ENCODE assay signal across 8 mouse cellular contexts in the genomic region with DNA sequence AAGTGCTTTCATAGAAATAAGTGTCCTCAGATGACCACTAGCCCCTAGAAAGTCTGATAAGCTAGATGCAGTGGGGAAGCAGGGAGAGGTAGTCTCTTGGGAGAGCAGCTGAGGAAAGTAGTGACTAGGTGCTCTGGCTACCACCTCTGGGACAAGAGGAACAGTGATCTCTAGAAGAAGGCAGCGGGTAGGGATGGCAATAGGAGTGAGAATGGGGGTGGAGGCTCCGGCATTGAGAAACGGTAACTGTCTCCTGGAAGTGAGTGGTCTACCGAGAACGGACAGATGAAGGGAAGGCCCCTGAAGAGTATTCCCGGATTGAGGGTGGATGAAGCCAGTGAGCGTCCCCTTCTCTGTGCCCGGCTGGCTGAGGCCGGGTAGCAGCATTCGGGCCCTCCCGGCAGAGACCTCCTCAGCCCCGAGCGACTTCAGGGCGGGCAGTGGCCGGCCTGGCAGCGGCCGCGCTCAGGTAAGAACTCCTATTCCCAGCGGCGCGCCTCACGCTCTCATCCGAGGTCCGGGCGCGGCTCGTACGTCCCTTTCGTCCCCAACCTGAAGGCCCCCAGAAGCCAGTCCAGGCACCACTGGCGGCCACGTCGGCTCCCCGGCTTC. TPM values are rescaled to one million over a fixed set of nuclear protein-coding genes. Genes with fewer than 3 reads are reported as not detected.
A peak's percentile ranks its signal among the peaks of the same experiment; 100 is the strongest.
DNase-seq lines count a peak whose midpoint lies in the region; ATAC-seq and TF ChIP-seq lines count a peak whose summit lies in the region.

No protein-coding gene starts in this region.

- H3K9me3 ChIP-seq in heart, embryonic 11.5 days (replicated peaks; ENCODE audit: control insufficient read depth, low read length): no peaks in the 10 kb centered on the region
- H3K9me3 ChIP-seq in ES-E14 (ENCODE audit: control insufficient read depth, insufficient read depth, low read depth, low read length): no peaks in the 10 kb centered on the region
- H3K9me3 ChIP-seq in limb, embryonic 10.5 days (replicated peaks): no peaks in the 10 kb centered on the region
- no peaks in the 10 kb centered on the region for H3K9me3 ChIP-seq in neural tube, embryonic 12.5 days

- peak overlapping the region; percentile 60; the same call in 1 of the 2 replicates for H3K27ac ChIP-seq in heart, embryonic 11.5 days (ENCODE audit: low read depth, low read length)
- no peak overlapping the region for H3K27ac ChIP-seq in ES-E14 (ENCODE audit: insufficient read depth, low read depth, low read length, poor library complexity, severe bottlenecking)
- H3K27ac ChIP-seq in limb, embryonic 10.5 days: peak overlapping the region; percentile 88
- no peak overlapping the region for H3K27ac ChIP-seq in neural tube, embryonic 12.5 days

- peak; percentile 50 for ATAC-seq in heart, embryonic 11.5 days (replicated peaks; ENCODE audit: insufficient number of reproducible peaks, low FRiP score, low TSS enrichment)
- peak; percentile 61 for ATAC-seq in erythroid progenitor cell, adult 5-6 weeks (replicated peaks; ENCODE audit: low FRiP score, poor library complexity, severe bottlenecking)
- ATAC-seq in neural tube, embryonic 12.5 days (ENCODE audit: low FRiP score, low read depth): peak; percentile 77

- H3K27me3 ChIP-seq in heart, embryonic 11.5 days (ENCODE audit: control insufficient read depth, insufficient read depth, low read length): no peaks in the 10 kb centered on the region; the same call in 1 of the 2 replicates
- H3K27me3 ChIP-seq in limb, embryonic 10.5 days (ENCODE audit: low read depth, poor library complexity, severe bottlenecking): no peaks in the 10 kb centered on the region
- no peaks in the 10 kb centered on the region for H3K27me3 ChIP-seq in neural tube, embryonic 12.5 days (replicated peaks)

- under 1% methylated on average over 33 of the region's 33 CpGs for WGBS in heart, embryonic 11.5 days (ENCODE audit: insufficient replicate concordance)
- under 1% methylated on average over 33 of the region's 33 CpGs for WGBS in limb, embryonic 10.5 days
- WGBS in neural tube, embryonic 12.5 days: under 1% methylated on average over 33 of the region's 33 CpGs

- DNase-seq in heart, adult 18-20 months: no peak
- DNase-seq in ES-E14 (ENCODE audit: low read depth, low spot score): no peak
- no peak for DNase-seq in limb, embryonic 10.5 days (ENCODE audit: low spot score)
- no peak for DNase-seq in left cerebral cortex, postnatal 4 days
- no peak for DNase-seq in cerebellum, postnatal 10 days

- H3K36me3 ChIP-seq in heart, embryonic 11.5 days (ENCODE audit: control insufficient read depth, insufficient read depth, low read length): no peaks in the 10 kb centered on the region
- H3K36me3 ChIP-seq in ES-E14 (ENCODE audit: control insufficient read depth, insufficient read depth, low read length, poor library complexity, severe bottlenecking): no peaks in the 10 kb centered on the region
- H3K36me3 ChIP-seq in limb, embryonic 10.5 days: no peaks in the 10 kb centered on the region
- no peaks in the 10 kb centered on the region for H3K36me3 ChIP-seq in neural tube, embryonic 12.5 days

- H3K4me3 ChIP-seq in heart, embryonic 11.5 days (ENCODE audit: low read depth, low read length): peak overlapping the region; percentile 89
- H3K4me3 ChIP-seq in ES-E14 (ENCODE audit: insufficient read depth in 1 of 2, low read depth in 1 of 2, low read length in 2 of 2, poor library complexity in 1 of 2, severe bottlenecking in 1 of 2): peak overlapping the region; percentile 90 to 98
- H3K4me3 ChIP-seq in limb, embryonic 10.5 days: peak overlapping the region; percentile 82
- peak overlapping the region; percentile 80 for H3K4me3 ChIP-seq in neural tube, embryonic 12.5 days

- in situ Hi-C loops in ES-E14 (cut with MboI; ENCODE audit: low sequenced_read_pairs in 2 of 2, unreplicated experiment in 2 of 2): no loop called here

- peak overlapping the region; percentile 90 for H3K4me2 ChIP-seq in heart, embryonic 11.5 days
- H3K4me2 ChIP-seq in neural tube, embryonic 12.5 days (replicated peaks): peak overlapping the region; percentile 93

- H3K9ac ChIP-seq in heart, embryonic 11.5 days (ENCODE audit: low read depth, low read length): peak overlapping the region; percentile 90
- peak overlapping the region; percentile 92 for H3K9ac ChIP-seq in ES-E14 (ENCODE audit: insufficient read depth, low read depth, low read length, poor library complexity, severe bottlenecking)
- peak overlapping the region; percentile 80 for H3K9ac ChIP-seq in neural tube, embryonic 12.5 days

- H3K4me1 ChIP-seq in heart, embryonic 11.5 days (ENCODE audit: control insufficient read depth, insufficient read depth, low read length): peaks cover 7% of the 10 kb centered on the region
- peaks cover 0 to 2% of the 10 kb centered on the region in 2 experiments; a peak in 1 of 4 replicates for H3K4me1 ChIP-seq in ES-E14 (ENCODE audit: control insufficient read depth in 2 of 2, insufficient read depth in 2 of 2, low read length in 2 of 2, poor library complexity in 1 of 2)
- peaks cover 13% of the 10 kb centered on the region for H3K4me1 ChIP-seq in limb, embryonic 10.5 days
- peaks cover 8% of the 10 kb centered on the region for H3K4me1 ChIP-seq in neural tube, embryonic 12.5 days

- intact Hi-C loops in left cerebral cortex, postnatal 4 days (cut with DNase I): no loop called here

TF ChIP-seq in ES-E14, 5 proteins besides CTCF, POLR2A, EP300 and RAD21:
- TF ChIP-seq HCFC1 (IDR thresholded peaks at IDR 0.05; ENCODE audit: borderline replicate concordance, insufficient read depth, low read length): no peak
TF ChIP-seq in ES-E14: peak in this region for 0.

RNA-seq across cellular contexts. Expression of gene Acer3, which starts 12.3 kb away (rescaled TPM):
- polyA plus RNA-seq in heart, embryonic 11.5 days (2014; fragmentation: Nextera tagmentation; extraction: Ambion mirVana): 23.8 and 26.0 TPM in 2 replicates
- 10 to 100 TPM; 10.1 to 11.7 TPM for total RNA-seq in heart, adult 18-20 months (2021)
- total RNA-seq in ES-E14 (2012; rRNA removed): 25.3 and 26.2 TPM in 2 replicates
- 21.3 and 36.9 TPM in 2 replicates for total RNA-seq in erythroid progenitor cell, adult 5-6 weeks (2015; ENCODE audit: low replicate concordance)
- total RNA-seq in erythroid progenitor cell, adult 5-6 weeks (2017; ENCODE audit: low replicate concordance): 31.0 and 68.0 TPM in 2 replicates
- polyA plus RNA-seq in limb, embryonic 10.5 days (2016; fragmentation: Nextera tagmentation; extraction: Ambion mirVana): 19.0 and 23.2 TPM in 2 replicates
- 15.8 and 20.0 TPM in 2 replicates for polyA plus RNA-seq in neural tube, embryonic 12.5 days (2016; fragmentation: Nextera tagmentation; extraction: Ambion mirVana)
- 10 to 100 TPM; 10.1 to 10.6 TPM for total RNA-seq in left cerebral cortex, postnatal 4 days (2021)

RNA-seq across cellular contexts. Expression of gene Tsku, which starts 52.4 kb away (rescaled TPM):
- polyA plus RNA-seq in heart, embryonic 11.5 days (2014; fragmentation: Nextera tagmentation; extraction: Ambion mirVana): 6.4 and 6.8 TPM in 2 replicates
- 1 to 10 TPM; 2.3 TPM for total RNA-seq in heart, adult 18-20 months (2021)
- total RNA-seq in ES-E14 (2012; rRNA removed): 17.8 and 23.9 TPM in 2 replicates
- total RNA-seq in erythroid progenitor cell, adult 5-6 weeks (2015; ENCODE audit: low replicate concordance): not detected in 2 replicates
- total RNA-seq in erythroid progenitor cell, adult 5-6 weeks (2017; ENCODE audit: low replicate concordance): 0.51 TPM in 1 of 2 replicates, not detected in the other
- 9.5 and 11.2 TPM in 2 replicates for polyA plus RNA-seq in limb, embryonic 10.5 days (2016; fragmentation: Nextera tagmentation; extraction: Ambion mirVana)
- polyA plus RNA-seq in neural tube, embryonic 12.5 days (2016; fragmentation: Nextera tagmentation; extraction: Ambion mirVana): 7.7 and 8.3 TPM in 2 replicates
- total RNA-seq in left cerebral cortex, postnatal 4 days (2021): 10 to 100 TPM; 11.5 TPM

Comparison
In these comparisons a context has a peak if more than half of its experiments do, and no peak if none do; other contexts are left out.
1. H3K27ac ChIP-seq: peak in heart, embryonic 11.5 days (single experiment) and limb, embryonic 10.5 days (single experiment); none in ES-E14 (single experiment) and neural tube, embryonic 12.5 days (single experiment).
2. Peak in every context shown above with its lines, with median percentiles within 50 percentile points of each other: ATAC-seq, H3K4me3 ChIP-seq and H3K9ac ChIP-seq.